Mouse (Mus musculus): Measurements from ENCODE around the gene Slc45a2.

Gene Slc45a2

DNA sequence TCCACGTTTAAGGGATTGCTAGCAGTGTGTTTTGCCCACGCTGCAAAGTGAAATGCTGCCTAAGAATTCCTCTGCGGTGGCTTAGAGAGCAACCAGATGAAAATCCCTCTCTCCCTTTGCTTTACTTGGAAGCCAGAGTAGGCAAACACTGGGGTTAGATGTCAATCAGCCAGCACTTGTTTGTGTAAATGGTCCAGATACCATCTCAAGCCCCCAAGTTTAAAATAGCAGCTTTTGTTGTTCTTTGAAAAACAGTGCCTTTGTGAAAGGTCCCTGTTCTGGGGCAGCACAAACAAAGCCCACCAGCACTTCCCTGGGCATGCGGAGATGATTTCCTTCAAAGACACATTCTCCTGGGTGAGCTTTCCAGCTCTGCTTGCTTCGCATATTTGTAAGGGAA, 65.8 kb downstream of the Slc45a2 start:
- no peak for DNase-seq (ENCODE audit: low spot score)

DNA sequence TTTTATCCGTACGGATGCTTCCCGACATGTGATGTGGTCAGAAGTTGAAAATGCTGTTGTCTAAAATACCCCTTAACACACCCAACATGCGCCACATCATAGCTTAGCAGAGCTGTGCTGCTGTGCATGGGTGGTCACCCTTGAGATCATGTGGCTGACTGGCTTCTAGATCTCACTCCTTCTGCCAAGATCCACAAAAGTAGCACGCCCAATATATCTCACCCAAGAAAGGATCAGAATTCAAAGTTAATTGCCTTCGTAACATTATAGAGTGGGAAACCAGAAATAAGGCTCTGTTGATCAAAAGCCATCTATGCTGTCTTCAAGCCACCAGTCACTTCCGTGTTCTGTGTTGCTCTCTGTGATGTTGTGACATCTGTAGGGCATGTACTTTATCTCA, 67.4 kb downstream of the Slc45a2 start:
- no peak for DNase-seq (ENCODE audit: low spot score)

DNA sequence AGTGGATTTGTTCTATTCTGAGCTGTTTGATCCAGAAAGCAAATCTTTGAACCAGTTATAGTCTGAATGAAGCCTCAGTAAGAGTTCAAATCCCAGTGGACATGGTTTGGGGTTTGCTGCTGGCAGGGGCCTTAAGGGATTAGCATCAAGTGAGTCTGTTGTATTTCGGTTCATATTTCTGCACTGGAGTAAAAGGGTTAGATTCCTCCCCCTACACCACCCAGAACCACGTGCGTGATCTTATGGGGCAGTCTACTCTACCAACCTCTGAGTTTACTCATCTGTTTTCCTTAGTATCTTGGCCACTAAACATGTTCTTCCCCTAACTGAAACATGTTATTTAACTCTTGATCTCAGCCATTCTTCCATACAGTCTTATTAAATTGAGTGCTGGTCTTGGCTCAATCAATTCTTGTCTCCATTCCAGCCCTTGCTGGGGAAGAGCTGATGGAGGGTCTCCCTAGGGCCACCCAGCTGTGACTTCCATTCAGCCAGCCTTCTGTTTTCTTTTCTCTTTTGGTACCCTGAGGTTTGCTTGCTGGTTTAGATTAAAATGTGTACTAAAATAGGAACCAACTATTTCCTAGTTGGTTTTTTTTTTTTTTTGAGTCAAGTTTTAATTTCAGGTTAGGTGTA, 75.3 kb downstream of the Slc45a2 start:
- no peak for DNase-seq (ENCODE audit: low spot score)
